Mouse (Mus musculus) E14TG2a.4 (cell line): ENCODE measurements around the gene Glis3.

Experiments
- CTCF ChIP-seq: conservative IDR thresholded peaks from 2 replicates; pipeline ENCODE4 v1.5.1; 2014; ENCODE audit warnings: low read length
- POU5F1 ChIP-seq: IDR thresholded peaks from 2 replicates; pipeline ENCODE4 v1.6.1; 2014; ENCODE audit warnings: low read length, borderline replicate concordance

DNA sequence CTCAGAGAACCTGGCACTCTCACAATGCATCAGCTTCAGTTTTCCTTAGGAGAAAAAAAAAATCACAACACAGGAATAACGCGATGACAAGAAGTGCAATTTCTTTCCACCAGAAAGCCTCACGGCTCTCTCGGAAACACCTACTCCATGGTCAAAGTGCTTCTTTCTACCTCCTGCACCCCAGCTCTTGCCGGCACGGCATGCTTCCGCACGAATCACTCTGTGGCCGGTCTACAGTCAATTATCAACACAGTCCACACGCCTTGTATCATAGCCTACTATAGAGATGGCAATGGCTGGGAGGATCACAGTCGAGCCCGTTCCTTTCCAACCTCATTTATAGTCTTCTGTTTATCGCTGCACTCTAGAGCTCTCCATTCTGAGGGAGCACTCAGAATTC is 150.9 kb downstream of the Glis3 start:
- TF ChIP-seq CTCF (no peak), POU5F1 (no peak)
